Mouse (Mus musculus): ENCODE data around the gene Olfr514. TPM values are rescaled to one million over a fixed set of nuclear protein-coding genes. Genes with fewer than 3 reads are reported as not detected.
"Not testable (repeated sequence)": the region's sequence is repeated elsewhere in the genome, so short reads cannot be mapped to it uniquely, and the experiment has no call there.

The Olfr514 gene
- total RNA-seq (2015; ENCODE audit: low replicate concordance), result not detected in 2 replicates
- total RNA-seq (2017; ENCODE audit: low replicate concordance), result not detected in 2 replicates

DNA sequence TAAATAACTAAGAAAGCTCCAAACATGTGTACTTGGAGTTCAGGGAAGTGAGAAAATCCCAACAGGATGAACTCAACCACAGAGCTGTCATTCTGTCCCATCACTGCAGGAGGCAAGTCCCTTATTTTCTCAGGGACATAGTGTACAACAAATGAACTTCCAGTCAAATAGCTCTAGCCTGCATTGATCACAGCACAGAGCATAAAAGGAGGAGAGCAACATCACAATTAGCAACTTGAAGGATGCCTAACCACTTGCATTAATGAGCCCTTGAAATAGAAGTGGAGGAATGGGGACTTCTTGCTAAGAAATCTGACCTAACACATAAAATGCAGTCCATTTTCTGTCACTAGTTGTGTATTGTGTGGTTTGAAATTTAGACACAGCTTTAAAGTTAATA is at the start of gene Olfr514:
Gene Olfr514 (minus strand): TSS at position 101 of the 400 bp plus-strand sequence.
- no peak for ATAC-seq (replicated peaks; ENCODE audit: low FRiP score, poor library complexity, severe bottlenecking)

DNA sequence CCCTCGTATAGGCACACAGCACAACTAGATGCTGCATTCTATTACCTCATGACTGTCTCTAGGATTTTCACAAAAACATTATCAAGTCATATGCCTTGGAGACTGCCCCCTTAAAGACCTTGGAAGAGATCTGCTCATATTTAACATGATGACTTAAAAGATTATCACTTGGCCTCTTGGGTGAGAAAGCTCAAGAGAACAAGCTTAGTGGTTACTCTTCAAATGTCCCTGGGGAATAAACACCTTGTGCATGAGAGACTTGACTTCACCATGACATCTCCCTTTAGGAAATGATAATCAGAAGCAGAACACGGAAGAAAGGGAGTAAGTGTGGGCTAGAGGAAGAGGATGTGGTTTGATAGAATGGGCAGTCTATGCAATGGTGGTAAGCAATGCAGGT is 46.5 kb upstream of the Olfr514 start, which contains the start of gene Olfr517:
Gene Olfr517 (minus strand): TSS at position 101 of the 400 bp plus-strand sequence.
- no peak for ATAC-seq (replicated peaks; ENCODE audit: low FRiP score, poor library complexity, severe bottlenecking)

DNA sequence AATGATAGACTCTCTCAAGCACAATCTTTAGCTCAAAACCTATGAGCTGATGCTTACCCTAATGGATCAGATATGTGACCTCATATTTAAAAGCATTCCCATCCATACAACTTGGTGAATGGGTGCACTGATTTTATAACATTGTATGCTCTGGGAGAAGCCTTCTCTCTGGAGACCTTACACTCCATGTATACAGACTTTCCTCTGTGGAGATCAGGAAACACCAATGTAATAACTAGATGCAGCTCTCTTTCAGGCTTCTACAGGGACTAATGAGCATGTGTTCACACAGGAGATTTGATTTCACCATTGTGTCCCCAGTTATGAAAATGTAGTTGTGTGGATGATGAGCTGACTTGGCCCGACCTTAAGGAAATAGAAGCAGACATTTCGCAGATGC is 24.6 kb upstream of the Olfr514 start, which contains the start of gene Olfr516:
Gene Olfr516 (minus strand): TSS at position 101 of the 400 bp plus-strand sequence.
- ATAC-seq (replicated peaks; ENCODE audit: low FRiP score, poor library complexity, severe bottlenecking), result no peak

DNA sequence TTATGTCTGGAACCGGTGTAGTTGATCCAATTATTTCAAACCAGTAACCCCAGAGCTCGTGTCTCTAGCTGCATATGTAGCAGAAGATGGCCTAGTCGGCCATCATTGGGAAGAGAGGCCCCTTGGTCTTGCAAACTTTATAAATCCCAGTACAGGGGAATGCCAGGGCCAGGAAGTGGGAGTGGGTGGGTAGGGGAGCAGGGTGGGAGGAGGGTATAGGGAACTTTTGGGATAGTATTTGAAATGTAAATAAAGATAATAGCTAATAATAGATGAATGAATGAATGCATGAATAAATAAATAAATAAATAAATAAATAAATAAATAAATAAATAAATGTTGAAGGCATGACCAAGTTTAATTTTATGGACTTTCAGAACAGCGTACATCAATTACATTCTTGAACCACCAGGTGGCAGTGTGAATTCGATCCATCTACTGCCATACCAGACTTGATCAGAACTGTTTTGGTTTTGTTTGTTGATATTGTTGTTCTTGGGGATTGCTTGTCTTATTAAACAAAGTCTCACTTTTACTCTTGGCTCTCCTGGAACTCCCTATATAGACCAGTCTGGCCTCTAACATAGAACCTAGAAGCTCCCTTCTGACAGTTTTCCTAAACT is 11.1 kb downstream of the Olfr514 start:
- not testable (repeated sequence) for ATAC-seq (replicated peaks; ENCODE audit: low FRiP score, poor library complexity, severe bottlenecking)

DNA sequence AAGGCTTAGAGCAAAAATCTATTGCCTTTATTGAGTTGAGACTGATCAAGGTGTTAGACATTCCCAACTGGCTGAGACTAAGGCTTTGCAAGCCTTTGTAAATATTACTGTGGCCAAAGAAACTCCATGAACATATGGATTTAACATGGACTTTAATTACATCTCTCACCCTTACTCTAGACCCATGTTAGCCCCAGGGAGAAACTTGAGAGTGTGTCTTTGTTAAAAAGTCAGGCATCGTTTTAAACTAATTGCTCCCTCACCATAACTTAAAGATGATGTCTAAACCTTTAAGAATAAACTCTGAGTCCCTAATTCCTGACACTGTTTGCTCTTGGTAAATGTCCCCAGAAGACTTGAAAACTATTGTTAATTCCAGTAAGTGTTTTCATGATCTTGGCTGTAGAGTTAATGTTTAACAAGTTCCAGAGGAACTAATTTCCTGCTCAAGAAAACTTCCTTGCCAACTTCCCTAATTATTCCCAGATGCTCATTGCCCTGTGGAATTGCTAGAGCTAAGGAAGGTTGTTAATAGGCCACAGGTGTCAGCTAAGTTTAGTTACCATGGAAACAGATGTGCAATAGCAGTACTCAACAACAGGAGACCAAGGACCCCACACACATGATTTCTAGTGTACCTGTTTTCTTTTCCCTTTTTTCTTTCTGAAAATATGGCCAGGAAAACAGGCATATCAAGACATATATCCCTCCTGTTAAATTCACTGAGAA is 28.4 kb downstream of the Olfr514 start:
- no peak for ATAC-seq (replicated peaks; ENCODE audit: low FRiP score, poor library complexity, severe bottlenecking)

Other genes with a start within 250 kb of the Olfr514 start
- not detected in 2 replicates for gene Olfr506, start 215.2 kb downstream of the Olfr514 start, total RNA-seq (2015; ENCODE audit: low replicate concordance)
- gene Olfr506, start 215.2 kb downstream of the Olfr514 start, total RNA-seq (2017; ENCODE audit: low replicate concordance), result not detected in 2 replicates
- gene Olfr507, start 204.2 kb downstream of the Olfr514 start, total RNA-seq (2015; ENCODE audit: low replicate concordance), result not detected in 2 replicates
- not detected in 2 replicates for gene Olfr507, start 204.2 kb downstream of the Olfr514 start, total RNA-seq (2017; ENCODE audit: low replicate concordance)
- not detected in 2 replicates for gene Olfr508, start 196.0 kb downstream of the Olfr514 start, total RNA-seq (2015; ENCODE audit: low replicate concordance)
- gene Olfr508, start 196.0 kb downstream of the Olfr514 start, total RNA-seq (2017; ENCODE audit: low replicate concordance), result not detected in 2 replicates
- 0.21 TPM in 1 of 2 replicates, not detected in the other for gene Olfr509, start 174.1 kb downstream of the Olfr514 start, total RNA-seq (2015; ENCODE audit: low replicate concordance)
- not detected in 2 replicates for gene Olfr509, start 174.1 kb downstream of the Olfr514 start, total RNA-seq (2017; ENCODE audit: low replicate concordance)
- gene Olfr510, start 159.6 kb downstream of the Olfr514 start, total RNA-seq (2015; ENCODE audit: low replicate concordance), result 0.77 TPM in 1 of 2 replicates, not detected in the other
- gene Olfr510, start 159.6 kb downstream of the Olfr514 start, total RNA-seq (2017; ENCODE audit: low replicate concordance), result not detected in 2 replicates
- gene Olfr512, start 112.7 kb downstream of the Olfr514 start, total RNA-seq (2015; ENCODE audit: low replicate concordance), result not detected in 2 replicates
- gene Olfr512, start 112.7 kb downstream of the Olfr514 start, total RNA-seq (2017; ENCODE audit: low replicate concordance), result not detected in 2 replicates
- not detected in 2 replicates for gene Olfr513, start 75.0 kb downstream of the Olfr514 start, total RNA-seq (2015; ENCODE audit: low replicate concordance)
- not detected in 2 replicates for gene Olfr513, start 75.0 kb downstream of the Olfr514 start, total RNA-seq (2017; ENCODE audit: low replicate concordance)
- not detected in 2 replicates for gene Olfr516, start 24.5 kb upstream of the Olfr514 start, total RNA-seq (2015; ENCODE audit: low replicate concordance)
- gene Olfr516, start 24.5 kb upstream of the Olfr514 start, total RNA-seq (2017; ENCODE audit: low replicate concordance), result not detected in 2 replicates
- gene Olfr517, start 46.4 kb upstream of the Olfr514 start, total RNA-seq (2015; ENCODE audit: low replicate concordance), result not detected in 2 replicates
- gene Olfr517, start 46.4 kb upstream of the Olfr514 start, total RNA-seq (2017; ENCODE audit: low replicate concordance), result not detected in 2 replicates
- not detected in 2 replicates for gene Olfr518, start 59.0 kb upstream of the Olfr514 start, total RNA-seq (2015; ENCODE audit: low replicate concordance)
- not detected in 2 replicates for gene Olfr518, start 59.0 kb upstream of the Olfr514 start, total RNA-seq (2017; ENCODE audit: low replicate concordance)
- not detected in 2 replicates for gene Olfr519, start 68.4 kb upstream of the Olfr514 start, total RNA-seq (2015; ENCODE audit: low replicate concordance)
- not detected in 2 replicates for gene Olfr519, start 68.4 kb upstream of the Olfr514 start, total RNA-seq (2017; ENCODE audit: low replicate concordance)
- not detected in 2 replicates for gene Nlrp10, start 104.2 kb upstream of the Olfr514 start, total RNA-seq (2015; ENCODE audit: low replicate concordance)
- gene Nlrp10, start 104.2 kb upstream of the Olfr514 start, total RNA-seq (2017; ENCODE audit: low replicate concordance), result 0.14 TPM in 1 of 2 replicates, not detected in the other
- gene Eif3f, start 108.4 kb upstream of the Olfr514 start, total RNA-seq (2015; ENCODE audit: low replicate concordance), result 51.3 and 67.7 TPM in 2 replicates
- gene Eif3f, start 108.4 kb upstream of the Olfr514 start, total RNA-seq (2017; ENCODE audit: low replicate concordance), result 19.4 and 26.1 TPM in 2 replicates
- gene Tub, start 124.3 kb upstream of the Olfr514 start, total RNA-seq (2015; ENCODE audit: low replicate concordance), result not detected in 2 replicates
- gene Tub, start 124.3 kb upstream of the Olfr514 start, total RNA-seq (2017; ENCODE audit: low replicate concordance), result not detected in 2 replicates

All from erythroblast, adult 5-6 weeks (primary cell).